Comparison of ENCODE assay signal across 40 mouse cellular contexts in the genomic region with DNA sequence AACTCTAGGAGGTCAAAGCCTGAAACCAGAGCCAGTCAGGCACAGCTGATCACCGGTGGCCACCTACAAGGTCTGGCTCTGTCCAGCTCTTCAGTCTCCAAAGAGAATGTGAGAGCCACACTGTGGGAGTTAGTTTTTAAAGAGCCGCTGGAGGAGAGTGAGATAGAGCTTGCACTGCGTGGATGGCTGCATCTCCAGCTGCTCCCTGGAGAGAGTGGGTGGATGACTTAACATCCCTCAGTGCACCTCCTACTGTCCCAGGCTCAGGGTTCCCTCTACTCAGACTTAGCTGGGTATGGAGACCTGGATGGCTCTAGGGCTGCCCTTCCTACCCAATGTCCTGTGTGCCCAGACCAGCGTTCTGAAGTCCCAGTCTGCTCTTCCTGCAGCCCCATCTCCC. TPM values are rescaled to one million over a fixed set of nuclear protein-coding genes. Genes with fewer than 3 reads are reported as not detected.
DNase-seq lines count a peak whose midpoint lies in the region; ATAC-seq and TF ChIP-seq lines count a peak whose summit lies in the region.
"Had no signal": no experiment of that assay in that cellular context is flagged by ENCODE, and none has a peak within 500 bp of the region (broad histone marks: within the 10 kb centered on the region; RNA-seq: fewer than 3 reads in every experiment).

No protein-coding gene starts in this region.

- H3K4me1 ChIP-seq in embryonic facial prominence, embryonic 12.5 days = peaks cover 9% of the 10 kb centered on the region; the same call in 1 of the 2 replicates
- H3K4me1 ChIP-seq in embryonic facial prominence, embryonic 10.5 days = peaks cover 10% of the 10 kb centered on the region
- peaks cover 60% of the 10 kb centered on the region for H3K4me1 ChIP-seq in E14TG2a.4 (replicated peaks; ENCODE audit: low read depth, low read length)
- no peaks in the 10 kb centered on the region; the same call in 1 of the 2 replicates for H3K4me1 ChIP-seq in limb, embryonic 13.5 days
- H3K4me1 ChIP-seq: forebrain, embryonic 15.5 days; heart, embryonic 15.5 days; intestine, embryonic 15.5 days; liver, embryonic 15.5 days; midbrain, embryonic 15.5 days; neural tube, embryonic 15.5 days had no signal

- no peak for ATAC-seq in embryonic facial prominence, embryonic 12.5 days (ENCODE audit: insufficient number of reproducible peaks, insufficient read depth, low FRiP score, low TSS enrichment)
- ATAC-seq in limb, embryonic 13.5 days (ENCODE audit: low FRiP score, low read depth) = no peak
- ATAC-seq: forebrain, embryonic 15.5 days; hindbrain, postnatal 0 days; intestine, embryonic 15.5 days; midbrain, embryonic 15.5 days had no signal

- TF ChIP-seq CTCF in E14TG2a.4 (conservative IDR thresholded peaks at IDR 0.05; ENCODE audit: low read length) = no peak

- WGBS in embryonic facial prominence, embryonic 12.5 days = 63% methylated on average over 4 of the region's 4 CpGs
- WGBS in embryonic facial prominence, embryonic 10.5 days = 60% methylated on average over 4 of the region's 4 CpGs
- 70% methylated on average over 4 of the region's 4 CpGs for WGBS in limb, embryonic 13.5 days

- intact Hi-C loops in left cerebral cortex, postnatal 25 days (cut with DNase I) = no loop called here
- intact Hi-C loops in left cerebral cortex, postnatal 36 days (cut with DNase I) = no loop called here

- no peaks in the 10 kb centered on the region for H3K9me3 ChIP-seq in embryonic facial prominence, embryonic 12.5 days
- H3K9me3 ChIP-seq in embryonic facial prominence, embryonic 10.5 days = no peaks in the 10 kb centered on the region
- no peaks in the 10 kb centered on the region for H3K9me3 ChIP-seq in E14TG2a.4 (ENCODE audit: low read length)
- H3K9me3 ChIP-seq in limb, embryonic 13.5 days = 0 out of 2 replicates have a peak, but pooled peaks cover 4% of the 10 kb centered on the region
- H3K9me3 ChIP-seq: forebrain, embryonic 10.5 days; forebrain, embryonic 15.5 days; heart, embryonic 10.5 days; heart, embryonic 15.5 days; intestine, embryonic 15.5 days; liver, embryonic 15.5 days; midbrain, embryonic 10.5 days; midbrain, embryonic 15.5 days; neural tube, embryonic 15.5 days had no signal

- H3K9ac ChIP-seq in embryonic facial prominence, embryonic 12.5 days = no peak overlapping the region
- no peak overlapping the region for H3K9ac ChIP-seq in limb, embryonic 13.5 days
- H3K9ac ChIP-seq: forebrain, embryonic 15.5 days; heart, embryonic 15.5 days; intestine, embryonic 15.5 days; liver, embryonic 15.5 days; lung, embryonic 14.5 days; midbrain, embryonic 15.5 days; neural tube, embryonic 15.5 days had no signal

- no peak overlapping the region for H3K4me3 ChIP-seq in embryonic facial prominence, embryonic 12.5 days
- no peak overlapping the region for H3K4me3 ChIP-seq in embryonic facial prominence, embryonic 10.5 days
- 0 out of 2 replicates have a peak overlapping the region, but pooled peaks have one; percentile 76 for H3K4me3 ChIP-seq in E14TG2a.4 (replicated peaks; ENCODE audit: low read length)
- H3K4me3 ChIP-seq in limb, embryonic 13.5 days = no peak overlapping the region
- H3K4me3 ChIP-seq: forebrain, embryonic 10.5 days; forebrain, embryonic 15.5 days; heart, embryonic 15.5 days; intestine, embryonic 15.5 days; liver, embryonic 15.5 days; midbrain, embryonic 10.5 days; midbrain, embryonic 15.5 days; neural tube, embryonic 15.5 days had no signal

- DNase-seq in embryonic facial prominence, embryonic 10.5 days (ENCODE audit: low spot score) = no peak
- peak; percentile 23 to 70 for DNase-seq in left cerebral cortex, postnatal 25 days (ENCODE audit: low spot score in 2 of 2)
- DNase-seq in left cerebral cortex, postnatal 36 days (ENCODE audit: low spot score in 2 of 2) = no peak
- DNase-seq in thymus, postnatal 10 days (ENCODE audit: low spot score in 2 of 2) = no peak
- no peak for DNase-seq in lung, postnatal 10 days
- DNase-seq: adrenal gland, postnatal 25 days; cerebellum, postnatal 10 days; gastrocnemius, postnatal 25 days; heart, adult 11 months; layer of hippocampus, postnatal 36 days; lung, embryonic 14.5 days; retina, postnatal 1 day; spleen, adult 18-20 months; thymus, adult 18-20 months; thymus, postnatal 36 days had no signal

- no peak overlapping the region for H3K27ac ChIP-seq in embryonic facial prominence, embryonic 12.5 days
- H3K27ac ChIP-seq in embryonic facial prominence, embryonic 10.5 days (replicated peaks) = no peak overlapping the region
- no peak overlapping the region for H3K27ac ChIP-seq in limb, embryonic 13.5 days
- H3K27ac ChIP-seq: forebrain, embryonic 10.5 days; forebrain, embryonic 15.5 days; heart, embryonic 10.5 days; heart, embryonic 15.5 days; hindbrain, postnatal 0 days; intestine, embryonic 15.5 days; liver, embryonic 15.5 days; midbrain, embryonic 10.5 days; midbrain, embryonic 15.5 days; neural tube, embryonic 15.5 days had no signal

- 0 out of 2 replicates have a peak overlapping the region, but pooled peaks have one; percentile 32 for H3K4me2 ChIP-seq in embryonic facial prominence, embryonic 12.5 days (replicated peaks)
- peak overlapping the region; percentile 48 for H3K4me2 ChIP-seq in limb, embryonic 13.5 days (replicated peaks)
- H3K4me2 ChIP-seq: forebrain, embryonic 15.5 days; heart, embryonic 15.5 days; intestine, embryonic 15.5 days; liver, embryonic 15.5 days; lung, embryonic 14.5 days; midbrain, embryonic 15.5 days; neural tube, embryonic 15.5 days had no signal

- H3K27me3 ChIP-seq in embryonic facial prominence, embryonic 12.5 days = peaks cover 45% of the 10 kb centered on the region
- H3K27me3 ChIP-seq in embryonic facial prominence, embryonic 10.5 days (replicated peaks; ENCODE audit: low read depth, poor library complexity, severe bottlenecking) = peaks cover 53% of the 10 kb centered on the region
- H3K27me3 ChIP-seq in E14TG2a.4 (ENCODE audit: insufficient read depth, low read length) = peaks cover 43% of the 10 kb centered on the region
- H3K27me3 ChIP-seq in limb, embryonic 13.5 days = peaks cover 89% of the 10 kb centered on the region
- H3K27me3 ChIP-seq: CH12.LX had no signal

- no peaks in the 10 kb centered on the region for H3K36me3 ChIP-seq in embryonic facial prominence, embryonic 12.5 days
- H3K36me3 ChIP-seq in embryonic facial prominence, embryonic 10.5 days (replicated peaks) = no peaks in the 10 kb centered on the region
- H3K36me3 ChIP-seq in E14TG2a.4 (ENCODE audit: insufficient read depth, low read length) = no peaks in the 10 kb centered on the region
- no peaks in the 10 kb centered on the region for H3K36me3 ChIP-seq in limb, embryonic 13.5 days
- H3K36me3 ChIP-seq: forebrain, embryonic 10.5 days; forebrain, embryonic 15.5 days; G1E; heart, embryonic 10.5 days; heart, embryonic 15.5 days; intestine, embryonic 15.5 days; liver, embryonic 15.5 days; midbrain, embryonic 10.5 days; midbrain, embryonic 15.5 days; neural tube, embryonic 15.5 days had no signal

RNA-seq across cellular contexts. Expression of a gene that starts 37.7 kb away (rescaled TPM):
- not detected in 2 replicates for polyA plus RNA-seq in embryonic facial prominence, embryonic 12.5 days (2016; fragmentation: Nextera tagmentation; extraction: Ambion mirVana)
- not detected in 2 replicates for polyA plus RNA-seq in embryonic facial prominence, embryonic 10.5 days (2016; fragmentation: Nextera tagmentation; extraction: Ambion mirVana)
- not detected for total RNA-seq in left cerebral cortex, postnatal 25 days (2021)
- total RNA-seq in left cerebral cortex, postnatal 36 days (2021) = not detected
- not detected in 2 replicates for polyA plus RNA-seq in limb, embryonic 13.5 days (2015; fragmentation: Nextera tagmentation; extraction: Ambion mirVana)
- total RNA-seq: adrenal gland, postnatal 25 days; CH12.LX; common myeloid progenitor, adult 5-6 weeks; G1E; gastrocnemius, postnatal 25 days; heart, postnatal 25 days; hindbrain, postnatal 0 days; liver, adult 2 months; megakaryocyte progenitor cell, adult 5-6 weeks had no signal
- polyA plus RNA-seq: brain, embryonic 14.5 days; C2C12; forebrain, embryonic 10.5 days; forebrain, embryonic 15.5 days; G1E; heart, embryonic 10.5 days; heart, embryonic 15.5 days; hindbrain, embryonic 11.5 days; hindbrain, postnatal 0 days; intestine, embryonic 15.5 days; kidney, adult 2 months; large intestine, adult 2 months; liver, adult 2 months; midbrain, embryonic 10.5 days; midbrain, embryonic 15.5 days; neural tube, embryonic 15.5 days; stomach, embryonic 16.5 days had no signal

RNA-seq across cellular contexts. Expression of a gene that starts 54.2 kb away (rescaled TPM):
- polyA plus RNA-seq in embryonic facial prominence, embryonic 12.5 days (2016; fragmentation: Nextera tagmentation; extraction: Ambion mirVana) = 9.3 and 10.1 TPM in 2 replicates
- 19.3 and 24.5 TPM in 2 replicates for polyA plus RNA-seq in embryonic facial prominence, embryonic 10.5 days (2016; fragmentation: Nextera tagmentation; extraction: Ambion mirVana)
- 1 to 10 TPM; 9.4 to 9.8 TPM for total RNA-seq in left cerebral cortex, postnatal 25 days (2021)
- 10 to 100 TPM; 10.3 to 14.1 TPM for total RNA-seq in left cerebral cortex, postnatal 36 days (2021)
- polyA plus RNA-seq in limb, embryonic 13.5 days (2015; fragmentation: Nextera tagmentation; extraction: Ambion mirVana) = 11.8 and 12.6 TPM in 2 replicates

RNA-seq across cellular contexts. Expression of a gene that starts 59.8 kb away (rescaled TPM):
- 1.5 and 2.3 TPM in 2 replicates for polyA plus RNA-seq in embryonic facial prominence, embryonic 12.5 days (2016; fragmentation: Nextera tagmentation; extraction: Ambion mirVana)
- 0.59 and 0.97 TPM in 2 replicates for polyA plus RNA-seq in embryonic facial prominence, embryonic 10.5 days (2016; fragmentation: Nextera tagmentation; extraction: Ambion mirVana)
- under 1 TPM; 0.30 to 0.50 TPM for total RNA-seq in left cerebral cortex, postnatal 25 days (2021)
- under 1 TPM; 0.27 to 0.32 TPM for total RNA-seq in left cerebral cortex, postnatal 36 days (2021)
- polyA plus RNA-seq in limb, embryonic 13.5 days (2015; fragmentation: Nextera tagmentation; extraction: Ambion mirVana) = 1.6 and 1.7 TPM in 2 replicates
- total RNA-seq: adrenal gland, postnatal 25 days; common myeloid progenitor, adult 5-6 weeks; heart, postnatal 25 days; liver, adult 2 months; megakaryocyte progenitor cell, adult 5-6 weeks had no signal
- polyA plus RNA-seq: G1E; liver, adult 2 months; liver, embryonic 15.5 days had no signal

Comparison
In these comparisons a context has a peak if more than half of its experiments do, and no peak if none do; other contexts are left out.
1. DNase-seq: peak in left cerebral cortex, postnatal 25 days (2 of 2); none in embryonic facial prominence, embryonic 10.5 days (single experiment), left cerebral cortex, postnatal 36 days (0 of 2), thymus, postnatal 10 days (0 of 2) and lung, postnatal 10 days (single experiment).